In the genomic region with DNA sequence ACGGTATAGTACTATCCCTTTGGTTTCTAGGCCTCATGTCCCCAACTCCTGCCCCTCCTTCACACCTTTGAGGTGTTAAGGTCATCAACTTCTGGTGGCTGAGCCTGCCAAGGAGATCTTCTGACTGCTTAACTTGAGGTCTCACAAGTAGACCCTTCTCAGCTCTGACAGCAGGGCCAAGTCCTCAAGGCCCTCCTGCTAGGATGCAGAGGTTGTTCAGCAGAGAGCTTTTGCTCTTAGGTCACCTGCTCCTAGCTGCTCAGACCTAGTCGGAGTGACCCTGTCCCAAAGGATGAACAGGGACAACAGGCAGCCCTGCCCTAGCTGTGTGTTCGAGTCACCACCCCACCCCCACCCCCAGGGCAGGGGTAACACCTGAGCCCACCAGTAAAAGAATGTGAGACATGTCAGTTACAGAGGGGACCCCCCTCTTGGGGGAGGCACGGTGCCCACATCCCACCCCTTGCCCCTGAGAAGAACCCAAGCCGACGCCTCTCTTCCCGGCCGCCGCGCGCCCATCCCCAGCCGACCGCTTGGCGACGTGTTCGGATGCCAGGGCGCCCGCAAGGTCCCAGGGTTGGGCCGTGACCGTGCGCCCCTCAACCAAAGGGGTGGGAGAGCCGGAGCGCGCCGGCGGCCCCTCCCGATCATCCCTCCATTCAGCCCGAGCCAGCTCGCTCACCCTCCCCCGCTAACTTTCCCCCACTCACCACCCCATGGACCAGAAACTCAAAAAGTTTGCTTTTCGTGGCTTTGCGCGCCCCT, we compare ENCODE assay signal across 7 mouse cellular contexts. TPM values are rescaled to one million over a fixed set of nuclear protein-coding genes. Genes with fewer than 3 reads are reported as not detected.
DNase-seq lines count a peak whose midpoint lies in the region; ATAC-seq and TF ChIP-seq lines count a peak whose summit lies in the region.

No protein-coding gene starts in this region.

- no peak for ATAC-seq in heart, embryonic 13.5 days (ENCODE audit: extremely low read depth, insufficient number of reproducible peaks, low FRiP score, low TSS enrichment)
- no peak for ATAC-seq in liver, embryonic 12.5 days
- ATAC-seq in stomach, postnatal 0 days (ENCODE audit: low FRiP score, low TSS enrichment), result no peak

- no peaks in the 10 kb centered on the region for H3K27me3 ChIP-seq in liver, adult 2 months (ENCODE audit: control insufficient read depth, insufficient read depth, low read length)
- peaks cover 9% of the 10 kb centered on the region; the same call in 1 of the 2 replicates for H3K27me3 ChIP-seq in heart, embryonic 13.5 days (replicated peaks)
- H3K27me3 ChIP-seq in liver, embryonic 12.5 days (replicated peaks), result peaks cover 97% of the 10 kb centered on the region
- H3K27me3 ChIP-seq in stomach, postnatal 0 days (ENCODE audit: control insufficient read depth, insufficient read depth, low read length), result no peaks in the 10 kb centered on the region

- H3K4me3 ChIP-seq in liver, adult 2 months (ENCODE audit: insufficient read depth, low read depth, low read length), result peak overlapping the region; percentile 65
- H3K4me3 ChIP-seq in heart, embryonic 13.5 days, result peak overlapping the region; percentile 78
- H3K4me3 ChIP-seq in liver, embryonic 12.5 days, result peak overlapping the region; percentile 46
- peak overlapping the region; percentile 62 for H3K4me3 ChIP-seq in stomach, postnatal 0 days (ENCODE audit: low read depth, low read length)

- H3K9ac ChIP-seq in liver, adult 2 months (ENCODE audit: low read depth, low read length), result peak overlapping the region; percentile 88
- H3K9ac ChIP-seq in heart, embryonic 13.5 days, result peak overlapping the region; percentile 96
- H3K9ac ChIP-seq in liver, embryonic 12.5 days, result peak overlapping the region; percentile 54; the same call in 1 of the 2 replicates
- peak overlapping the region; percentile 87 for H3K9ac ChIP-seq in stomach, postnatal 0 days (ENCODE audit: low read length)

- no peak for TF ChIP-seq EP300 in stomach, postnatal 0 days (optimal IDR thresholded peaks at IDR 0.05)

- 9% methylated on average over 33 of the region's 33 CpGs for WGBS in liver, adult 2 months
- WGBS in heart, embryonic 13.5 days, result under 1% methylated on average over 33 of the region's 33 CpGs
- 4% methylated on average over 33 of the region's 33 CpGs for WGBS in liver, embryonic 12.5 days (ENCODE audit: insufficient replicate concordance)
- 2% methylated on average over 32 of the region's 33 CpGs for WGBS in stomach, postnatal 0 days

- no peaks in the 10 kb centered on the region for H3K9me3 ChIP-seq in heart, embryonic 13.5 days
- no peaks in the 10 kb centered on the region for H3K9me3 ChIP-seq in liver, embryonic 12.5 days (replicated peaks)
- no peaks in the 10 kb centered on the region for H3K9me3 ChIP-seq in stomach, postnatal 0 days (ENCODE audit: control insufficient read depth, low read length)

- TF ChIP-seq CTCF in liver, adult 2 months (IDR thresholded peaks at IDR 0.05; ENCODE audit: low read depth, low read length), result no peak
- no peak for TF ChIP-seq CTCF in stomach, postnatal 0 days (IDR thresholded peaks at IDR 0.05; ENCODE audit: low read depth)

- H3K27ac ChIP-seq in liver, adult 2 months (replicated peaks; ENCODE audit: insufficient read depth, low read depth, low read length), result 0 out of 2 replicates have a peak overlapping the region, but pooled peaks have one; percentile 22
- H3K27ac ChIP-seq in heart, embryonic 13.5 days (replicated peaks), result peak overlapping the region; percentile 100
- peak overlapping the region; percentile 78 for H3K27ac ChIP-seq in liver, embryonic 12.5 days
- peak overlapping the region; percentile 98 for H3K27ac ChIP-seq in stomach, postnatal 0 days (replicated peaks)

- H3K4me2 ChIP-seq in heart, embryonic 13.5 days, result peak overlapping the region; percentile 94
- peak overlapping the region; percentile 59 for H3K4me2 ChIP-seq in liver, embryonic 12.5 days
- H3K4me2 ChIP-seq in stomach, postnatal 0 days (replicated peaks; ENCODE audit: low read depth), result peak overlapping the region; percentile 94

- TF ChIP-seq POLR2A in liver, adult 2 months (IDR thresholded peaks at IDR 0.05; ENCODE audit: extremely low read depth, insufficient read depth, low read length), result no peak

- no peaks in the 10 kb centered on the region for H3K79me2 ChIP-seq in liver, adult 2 months (ENCODE audit: control insufficient read depth, insufficient read depth, low read length)

- no peaks in the 10 kb centered on the region for H3K36me3 ChIP-seq in liver, adult 2 months (ENCODE audit: control insufficient read depth, insufficient read depth, low read length)
- peaks cover 11% of the 10 kb centered on the region for H3K36me3 ChIP-seq in heart, embryonic 13.5 days
- H3K36me3 ChIP-seq in liver, embryonic 12.5 days, result no peaks in the 10 kb centered on the region
- H3K36me3 ChIP-seq in stomach, postnatal 0 days (ENCODE audit: control insufficient read depth, insufficient read depth, low read length), result no peaks in the 10 kb centered on the region

- H3K4me1 ChIP-seq in liver, adult 2 months (ENCODE audit: control insufficient read depth, insufficient read depth, low read length), result peaks cover 19% of the 10 kb centered on the region
- peaks cover 77% of the 10 kb centered on the region for H3K4me1 ChIP-seq in heart, embryonic 13.5 days
- peaks cover 40% of the 10 kb centered on the region for H3K4me1 ChIP-seq in liver, embryonic 12.5 days
- H3K4me1 ChIP-seq in stomach, postnatal 0 days (replicated peaks; ENCODE audit: control insufficient read depth, insufficient read depth), result peaks cover 23% of the 10 kb centered on the region

- no peak for DNase-seq in liver, adult 2 months (ENCODE audit: extremely low read depth, low read depth, low spot score)
- no peak for DNase-seq in liver
- peak; percentile 25 for DNase-seq in embryo, embryonic 9.5 days (ENCODE audit: extremely low spot score)
- DNase-seq in stomach, postnatal 0 days (ENCODE audit: low spot score), result no peak
- DNase-seq in spleen, postnatal 10 days (ENCODE audit: low spot score in 2 of 2), result no peak

RNA-seq across cellular contexts. Expression of gene Chpf2, which starts 14.7 kb away (rescaled TPM):
- 9.5 and 14.2 TPM in 2 replicates for total RNA-seq in liver, adult 2 months (2014; rRNA removed)
- polyA plus RNA-seq in liver, adult 2 months (2012; rRNA removed), result 21.1 and 22.4 TPM in 2 replicates
- 16.1 and 16.6 TPM in 2 replicates for polyA plus RNA-seq in heart, embryonic 13.5 days (2015; fragmentation: Nextera tagmentation; extraction: Ambion mirVana)
- polyA plus RNA-seq in liver, embryonic 12.5 days (2016; fragmentation: Nextera tagmentation; extraction: Ambion mirVana), result 16.6 and 17.6 TPM in 2 replicates
- polyA plus RNA-seq in stomach, postnatal 0 days (2015; fragmentation: Nextera tagmentation; extraction: Ambion mirVana), result 18.2 and 19.2 TPM in 2 replicates

RNA-seq across cellular contexts. Expression of gene Smarcd3, which starts 23.0 kb away (rescaled TPM):
- 0.55 and 1.3 TPM in 2 replicates for total RNA-seq in liver, adult 2 months (2014; rRNA removed)
- 1.3 TPM in 2 replicates for polyA plus RNA-seq in liver, adult 2 months (2012; rRNA removed)
- polyA plus RNA-seq in heart, embryonic 13.5 days (2015; fragmentation: Nextera tagmentation; extraction: Ambion mirVana), result 54.5 and 58.5 TPM in 2 replicates
- 5.8 and 8.3 TPM in 2 replicates for polyA plus RNA-seq in liver, embryonic 12.5 days (2016; fragmentation: Nextera tagmentation; extraction: Ambion mirVana)
- 13.3 and 17.8 TPM in 2 replicates for polyA plus RNA-seq in stomach, postnatal 0 days (2015; fragmentation: Nextera tagmentation; extraction: Ambion mirVana)

RNA-seq across cellular contexts. Expression of gene Abcf2, which starts 24.0 kb away (rescaled TPM):
- 25.0 and 25.9 TPM in 2 replicates for total RNA-seq in liver, adult 2 months (2014; rRNA removed)
- 27.1 and 31.9 TPM in 2 replicates for polyA plus RNA-seq in liver, adult 2 months (2012; rRNA removed)
- polyA plus RNA-seq in heart, embryonic 13.5 days (2015; fragmentation: Nextera tagmentation; extraction: Ambion mirVana), result 66.7 and 70.7 TPM in 2 replicates
- polyA plus RNA-seq in liver, embryonic 12.5 days (2016; fragmentation: Nextera tagmentation; extraction: Ambion mirVana), result 93.7 and 95.9 TPM in 2 replicates
- polyA plus RNA-seq in stomach, postnatal 0 days (2015; fragmentation: Nextera tagmentation; extraction: Ambion mirVana), result 45.2 and 45.3 TPM in 2 replicates

RNA-seq across cellular contexts. Expression of gene 4931409K22Rik, which starts 44.6 kb away (rescaled TPM):
- total RNA-seq in liver, adult 2 months (2014; rRNA removed), result not detected in 2 replicates
- polyA plus RNA-seq in liver, adult 2 months (2012; rRNA removed), result not detected in 2 replicates
- polyA plus RNA-seq in heart, embryonic 13.5 days (2015; fragmentation: Nextera tagmentation; extraction: Ambion mirVana), result 0.08 and 0.11 TPM in 2 replicates
- polyA plus RNA-seq in liver, embryonic 12.5 days (2016; fragmentation: Nextera tagmentation; extraction: Ambion mirVana), result 0.05 TPM in 1 of 2 replicates, not detected in the other
- polyA plus RNA-seq in stomach, postnatal 0 days (2015; fragmentation: Nextera tagmentation; extraction: Ambion mirVana), result 0.08 TPM in 1 of 2 replicates, not detected in the other

Comparison
In these comparisons a context has a peak if more than half of its experiments do, and no peak if none do; other contexts are left out.
1. H3K27ac ChIP-seq: peak in every context shown above with its lines; median percentile 100 in heart, embryonic 13.5 days; 98 in stomach, postnatal 0 days; 78 in liver, embryonic 12.5 days; 22 in liver, adult 2 months.